Mouse (Mus musculus): ENCODE measurements around the gene Arhgap6.

GRCm38 (mm10) chrX:169139758-169140157 is 344.9 kb downstream of the Arhgap6 start:
- no peak for TF ChIP-seq CTCF (IDR thresholded peaks at IDR 0.05; ENCODE audit: extremely low read depth, insufficient read depth, insufficient read length, insufficient replicate concordance)
- TF ChIP-seq POLR2A (IDR thresholded peaks at IDR 0.05; ENCODE audit: low read depth, low read length), result no peak
